Mouse (Mus musculus) telencephalon, adult 2 months (tissue): ENCODE measurements at regions not wholly inside any gene's neighbourhood (a gene's known extent, or its start where the extent isn't known, plus 50 kb on each side); places are given as distances from the start of the nearest gene placed in this dataset.
"Not testable (repeated sequence)": the region's sequence is repeated elsewhere in the genome, so short reads cannot be mapped to it uniquely, and the experiment has no call there.

Experiments
- DNase-seq: peaks from one replicate; pipeline ENCODE4 v3.0.0-alpha.2; 2011; ENCODE audit warnings: low read depth, low spot score

DNA sequence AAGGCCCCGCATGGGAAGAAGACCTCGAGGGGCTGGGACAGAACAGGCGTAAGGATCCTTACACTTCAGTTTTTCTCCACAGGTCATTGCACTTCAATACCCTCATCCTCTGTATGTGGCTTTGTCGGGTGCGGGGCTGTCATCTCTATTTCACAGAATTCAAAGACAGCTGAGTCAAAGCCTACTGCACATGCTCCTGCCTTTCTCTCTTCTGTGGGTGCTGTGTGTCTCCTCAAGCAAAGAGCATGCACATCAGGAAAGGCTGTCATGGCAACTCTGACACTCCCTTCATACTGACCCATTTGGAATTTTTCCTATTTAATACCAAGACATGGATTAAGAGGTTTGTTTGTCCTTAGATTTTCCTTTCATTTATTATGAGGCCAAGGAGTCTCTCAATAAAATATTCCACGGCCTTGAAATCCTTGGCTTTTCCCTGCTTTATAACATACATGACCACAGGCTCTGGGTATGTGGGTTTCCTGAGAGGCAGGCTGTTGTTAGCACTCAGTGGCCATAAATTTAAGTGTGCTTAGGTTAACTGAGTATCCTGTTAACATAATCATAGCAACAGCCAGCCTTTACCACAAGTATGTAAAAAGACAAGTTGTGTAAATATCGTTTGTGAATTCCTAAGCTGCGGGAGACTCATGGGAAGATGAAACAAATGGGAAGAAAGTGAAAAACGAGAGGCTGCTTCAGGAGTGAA lies 574.5 kb downstream of the Dcdc2c start:
- no peak for DNase-seq

DNA sequence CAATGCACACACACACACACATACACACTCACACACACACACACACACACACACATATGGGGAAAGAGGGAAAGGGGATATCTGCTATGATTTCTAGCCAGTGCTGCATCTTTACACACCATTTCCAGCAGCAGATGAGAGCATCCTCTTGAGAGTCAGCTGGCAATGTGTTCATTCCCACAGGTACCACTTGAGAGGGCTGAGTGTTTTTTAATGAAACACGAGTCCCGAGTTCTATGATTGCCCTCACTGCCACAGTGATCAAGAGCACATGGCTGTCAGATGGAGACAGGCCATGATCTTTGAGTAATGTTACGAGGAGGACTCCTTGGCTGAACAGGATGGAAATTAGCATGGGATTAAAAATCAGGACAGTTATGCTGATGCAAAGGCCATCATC lies 589.3 kb downstream of the Dcdc2c start:
- no peak for DNase-seq

DNA sequence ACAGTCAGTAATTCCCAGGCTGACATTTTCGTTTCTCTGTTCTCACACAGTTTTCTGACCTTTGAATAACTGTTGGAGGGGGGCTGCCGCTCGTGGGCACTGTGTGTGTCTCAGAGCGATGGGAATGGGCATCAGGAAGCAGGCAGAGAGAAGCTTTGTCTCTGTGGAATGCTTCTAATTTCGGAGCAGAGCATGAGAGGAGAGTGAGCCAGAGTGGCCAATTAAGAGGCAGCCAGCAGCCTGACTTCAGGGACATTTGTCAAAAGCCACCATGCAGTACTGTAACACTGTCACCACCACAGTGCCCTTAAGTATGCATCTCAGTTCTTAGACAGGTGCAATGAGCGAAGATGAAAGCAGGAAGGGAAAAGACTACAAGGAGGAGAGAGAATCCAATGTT lies 592.1 kb downstream of the Dcdc2c start:
- no peak for DNase-seq

DNA sequence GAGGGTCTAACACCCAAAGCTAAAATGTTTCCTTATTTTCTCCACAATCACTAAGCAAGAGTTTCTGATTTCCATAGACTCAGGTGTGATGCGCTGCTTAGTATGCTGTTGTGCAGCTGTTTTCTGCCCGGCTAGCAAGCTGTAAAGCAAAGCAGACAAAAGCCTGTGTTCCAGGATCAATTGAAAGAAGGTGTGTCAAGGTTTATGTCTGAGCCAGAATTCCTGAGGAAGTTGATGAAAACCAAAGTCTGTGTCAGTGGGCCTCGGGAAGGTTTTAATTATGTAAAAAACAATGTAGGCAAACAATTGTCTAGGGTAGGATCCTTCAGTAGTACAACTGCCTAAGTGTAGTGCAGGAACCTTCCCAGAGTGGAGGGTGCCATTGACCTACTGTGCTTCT lies 604.6 kb downstream of the Dcdc2c start:
- no peak for DNase-seq

DNA sequence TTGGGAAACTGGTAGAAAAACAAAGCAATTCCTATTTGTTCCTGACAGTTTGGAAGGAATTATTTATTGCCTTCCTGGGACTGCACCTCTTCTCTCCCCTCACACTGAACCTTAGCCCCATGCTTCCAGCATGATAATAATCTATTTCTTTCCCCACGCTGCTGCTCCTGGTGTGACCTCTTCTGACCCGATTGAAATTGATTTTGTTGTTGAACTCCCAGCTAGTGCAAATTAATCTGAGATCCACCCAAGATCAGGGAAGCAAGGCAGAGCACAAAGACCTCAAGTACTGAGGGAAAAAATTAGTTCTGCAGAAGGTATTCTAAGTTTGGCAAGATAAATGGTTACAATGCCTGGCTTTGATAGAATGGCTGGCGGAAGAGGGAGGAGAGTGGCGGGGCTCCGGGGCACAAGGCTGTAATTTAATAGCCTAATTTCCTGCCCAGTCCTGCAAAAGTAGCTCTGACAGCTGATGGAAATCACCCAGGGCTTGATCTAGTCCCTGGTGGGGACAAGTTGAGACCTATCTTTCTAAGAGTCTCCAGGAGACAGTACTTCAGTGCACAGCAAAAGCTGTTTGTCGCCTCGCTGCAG lies 604.6 kb upstream of the Sox11 start:
- DNase-seq = no peak

DNA sequence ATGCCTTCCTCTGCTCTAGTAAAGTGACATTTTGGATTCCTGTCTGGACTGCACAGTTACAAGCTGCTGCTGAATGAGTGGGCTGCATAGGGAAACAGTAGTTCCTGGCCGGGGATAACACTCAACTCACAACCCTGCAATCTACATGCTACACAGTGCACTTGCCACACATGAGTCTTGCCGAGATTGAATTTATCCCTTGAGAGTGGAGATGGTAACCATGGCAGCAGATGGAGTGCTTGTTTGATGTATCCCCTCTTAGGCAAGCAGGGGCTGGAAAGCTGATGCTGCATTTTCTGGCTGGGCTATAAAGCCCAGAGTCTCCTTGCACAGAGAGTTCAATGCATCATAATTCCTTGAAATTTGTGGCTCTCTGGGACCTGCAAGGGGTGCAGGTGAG lies 603.0 kb upstream of the Sox11 start:
- no peak for DNase-seq

DNA sequence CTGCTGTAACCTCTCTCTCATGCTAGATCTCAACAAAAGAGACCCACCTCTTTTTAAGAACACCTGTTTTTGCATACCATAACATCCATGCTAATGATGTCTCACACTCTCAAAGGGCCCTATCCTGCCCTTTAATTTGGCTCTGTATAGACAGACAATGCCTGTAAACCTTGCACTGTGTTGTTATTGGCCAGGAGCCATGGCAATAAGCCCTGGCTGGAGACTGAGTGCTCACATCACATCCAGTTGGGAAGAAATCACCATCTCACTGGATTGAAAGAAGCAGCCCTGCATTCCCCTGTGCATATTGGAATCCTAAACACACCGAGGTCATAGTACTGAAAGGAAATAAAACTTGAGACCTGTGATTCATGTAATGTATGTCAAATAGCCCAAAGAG lies 598.7 kb upstream of the Sox11 start:
- DNase-seq = no peak

DNA sequence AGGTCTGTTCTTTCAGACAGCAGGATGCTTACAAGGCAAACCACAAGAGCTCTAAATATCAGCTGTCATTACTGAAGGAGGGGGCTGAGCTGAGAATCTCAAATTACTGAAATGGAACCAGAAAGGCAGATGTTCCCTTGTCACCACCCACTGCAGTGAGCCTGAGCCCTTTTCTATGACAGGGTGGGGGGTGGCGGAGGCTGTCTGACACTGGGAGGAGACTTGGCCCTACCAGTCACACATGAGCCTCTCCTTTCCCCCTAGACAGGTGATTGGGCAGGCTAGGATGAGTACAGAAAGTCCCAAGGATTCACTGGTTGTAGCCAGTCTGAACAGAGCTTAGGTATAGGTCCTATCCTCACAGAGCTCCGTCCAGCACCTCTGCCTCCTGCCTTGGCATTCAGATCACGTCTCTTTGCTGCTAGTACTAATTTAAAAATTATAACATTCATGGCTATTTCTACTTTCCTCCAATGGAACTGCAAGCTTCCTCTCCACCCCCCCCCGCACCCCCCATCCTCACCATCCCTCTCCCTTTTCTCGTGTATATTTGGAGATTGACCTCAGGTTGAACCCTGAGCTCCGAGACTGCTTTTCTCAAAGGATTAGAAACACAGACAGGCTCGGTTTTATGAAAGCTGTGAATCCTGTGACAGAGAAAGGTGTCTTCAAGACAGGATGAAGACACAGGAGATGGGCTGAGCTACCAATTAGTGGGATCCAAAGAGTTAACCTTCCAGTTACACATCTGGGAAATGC lies 590.2 kb upstream of the Sox11 start:
- peak; percentile 68 for DNase-seq

DNA sequence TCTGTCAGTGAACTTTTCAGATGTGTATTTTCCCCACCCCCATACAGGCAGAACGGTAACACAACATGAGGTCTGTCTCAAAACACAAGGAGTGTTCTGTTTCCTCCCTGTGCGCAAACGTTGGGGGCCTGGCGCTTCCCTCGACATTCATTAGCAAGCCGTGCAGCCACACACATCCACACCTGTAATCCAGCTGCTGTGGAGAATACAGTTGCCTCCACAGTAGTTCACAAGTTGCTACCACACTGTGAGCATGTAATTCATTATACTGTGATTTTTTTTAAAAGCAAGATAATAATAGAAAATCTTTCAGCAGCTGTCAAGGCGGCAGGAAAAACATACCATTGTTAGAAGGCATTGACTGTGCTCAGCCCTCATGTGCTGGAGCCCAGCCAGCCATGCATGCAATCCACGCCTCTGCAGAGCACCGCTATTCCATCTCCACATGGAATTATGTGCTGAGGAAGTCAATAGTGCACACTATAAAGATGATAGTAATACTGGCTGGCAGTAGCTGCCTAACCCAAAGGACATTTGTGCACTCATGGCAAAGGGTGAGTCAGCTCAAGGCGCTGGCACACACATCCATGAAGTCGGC lies 586.1 kb upstream of the Sox11 start:
- DNase-seq = no peak

DNA sequence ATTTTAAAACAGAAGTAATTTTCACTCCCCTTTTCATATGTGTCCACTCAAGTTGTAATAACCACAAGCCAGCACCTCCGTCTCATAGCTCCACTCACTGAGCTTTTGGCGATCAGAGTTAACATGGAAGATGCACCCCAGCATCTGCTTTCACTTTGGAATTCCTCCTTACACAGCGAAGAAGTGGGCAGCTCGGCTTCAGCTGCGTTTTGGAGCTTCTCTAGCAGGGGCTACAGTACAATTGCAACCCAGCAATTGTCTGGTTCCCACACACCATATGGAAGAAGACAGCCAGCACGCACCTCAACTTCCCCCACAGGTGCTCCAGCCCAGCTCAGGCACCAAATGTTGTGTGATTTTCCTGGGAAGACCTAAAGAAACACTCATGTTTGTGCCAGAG lies 584.4 kb upstream of the Sox11 start:
- DNase-seq = no peak

DNA sequence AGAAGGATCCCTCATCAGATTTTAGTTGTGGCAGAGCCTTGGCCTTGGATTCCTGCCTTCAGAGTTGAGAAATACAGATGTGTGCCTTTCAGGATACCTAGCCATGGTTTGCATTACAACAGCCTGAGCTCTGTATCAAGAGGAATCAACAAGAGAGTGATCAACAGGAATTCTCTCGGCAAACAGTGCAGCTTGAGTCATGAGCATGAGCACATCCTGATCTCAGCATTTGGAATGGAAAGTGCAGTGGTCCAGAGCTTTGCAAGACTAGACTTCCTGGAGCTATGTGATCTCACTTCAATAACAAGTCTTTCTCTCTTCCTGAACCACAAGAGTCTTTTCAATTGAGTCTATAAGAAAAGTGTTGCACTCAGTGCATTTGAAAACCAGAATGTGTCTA lies 578.2 kb upstream of the Sox11 start:
- no peak for DNase-seq

DNA sequence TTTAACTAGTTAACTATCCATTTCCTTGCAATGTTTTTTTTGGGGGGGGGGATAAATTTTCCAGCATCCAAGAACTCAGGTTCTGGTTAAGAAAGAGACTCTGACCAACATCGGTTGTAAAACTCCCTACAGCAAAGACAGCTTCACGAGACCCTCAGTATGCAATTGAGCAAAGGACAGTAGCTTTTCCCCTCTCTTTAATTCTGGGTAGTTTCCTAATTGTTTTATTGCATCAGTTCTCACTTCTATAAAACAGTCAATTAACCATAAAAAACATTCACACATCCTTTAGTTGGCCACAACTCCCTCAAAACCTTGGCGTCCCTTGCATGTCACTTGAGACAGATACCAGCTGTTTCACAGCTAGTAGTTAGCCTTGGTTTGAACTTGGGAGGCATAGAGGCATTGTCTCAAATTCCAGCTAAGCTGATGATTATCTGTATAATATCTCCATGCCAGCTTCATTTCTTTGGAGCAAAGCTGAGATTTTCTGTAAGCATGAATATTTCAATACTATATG lies 574.1 kb upstream of the Sox11 start:
- DNase-seq = no peak

DNA sequence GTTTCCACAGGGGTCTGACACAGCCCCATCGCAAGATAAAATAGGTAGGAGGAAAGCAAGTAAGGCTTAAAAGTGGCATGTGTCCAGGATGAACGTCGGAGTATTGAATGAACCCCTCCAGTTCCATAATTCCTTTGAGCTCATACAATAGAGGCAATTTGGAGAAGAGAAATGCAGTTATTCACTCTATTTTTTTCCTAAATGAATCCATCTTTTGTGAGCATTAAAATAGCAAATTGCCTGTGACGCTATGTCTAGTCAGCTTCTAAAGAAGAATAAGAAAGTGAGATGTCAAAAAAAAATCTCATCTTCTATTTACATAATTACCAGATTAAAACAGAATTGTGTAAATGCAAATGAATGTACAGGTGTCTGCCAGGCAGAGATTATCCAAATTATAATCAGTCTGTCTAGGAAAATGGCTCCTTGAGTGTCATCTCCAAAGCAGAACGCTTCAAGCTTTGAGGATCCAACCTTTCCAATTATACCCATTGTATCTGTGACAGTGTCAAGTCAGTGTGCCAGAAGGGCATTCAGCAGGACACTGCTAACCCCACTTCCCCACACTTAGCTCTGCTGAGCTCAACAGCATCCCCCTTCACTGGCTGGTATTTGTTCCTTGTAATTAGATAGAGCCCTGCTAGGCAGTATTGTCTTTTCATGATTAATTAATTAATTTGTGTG lies 567.2 kb upstream of the Sox11 start:
- no peak for DNase-seq

DNA sequence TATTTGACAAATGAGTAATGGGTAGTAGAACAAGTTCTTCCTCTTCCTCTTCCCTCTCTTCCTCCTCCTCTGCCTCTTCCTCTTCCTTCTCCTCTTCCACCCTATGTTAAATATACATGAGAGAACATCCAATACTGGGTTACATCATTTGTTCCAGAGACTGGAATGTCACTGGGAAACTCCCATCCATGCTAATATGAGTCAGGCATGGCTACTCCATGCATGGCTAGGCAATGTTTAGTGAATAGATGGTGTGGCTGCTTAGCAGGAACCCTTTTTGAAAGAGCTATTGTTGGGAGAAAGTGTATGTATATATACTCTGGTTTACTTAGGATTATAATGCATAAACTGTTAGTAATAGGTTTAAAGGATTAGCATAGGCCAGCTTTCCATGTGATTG lies 554.3 kb upstream of the Sox11 start:
- not testable (repeated sequence) for DNase-seq

DNA sequence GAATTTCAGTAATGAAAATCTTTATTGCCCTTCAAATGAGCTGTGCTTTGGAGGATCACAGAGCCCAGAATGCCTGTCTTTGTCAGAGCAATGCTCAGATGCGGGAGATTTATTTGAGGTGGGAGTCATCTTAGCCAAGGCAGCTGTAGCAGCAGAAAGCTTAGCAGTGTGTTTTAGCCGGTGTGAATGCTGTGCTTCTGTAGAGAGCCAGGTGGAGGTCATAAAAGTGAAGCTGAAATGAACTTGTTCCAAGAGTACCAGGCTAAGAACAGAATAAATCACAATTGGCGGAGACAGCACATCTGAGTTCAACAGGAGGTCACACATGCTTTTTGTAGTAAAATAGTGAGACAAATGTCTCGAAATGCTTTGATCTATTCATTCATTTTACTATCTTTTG lies 539.3 kb upstream of the Sox11 start:
- DNase-seq = no peak

DNA sequence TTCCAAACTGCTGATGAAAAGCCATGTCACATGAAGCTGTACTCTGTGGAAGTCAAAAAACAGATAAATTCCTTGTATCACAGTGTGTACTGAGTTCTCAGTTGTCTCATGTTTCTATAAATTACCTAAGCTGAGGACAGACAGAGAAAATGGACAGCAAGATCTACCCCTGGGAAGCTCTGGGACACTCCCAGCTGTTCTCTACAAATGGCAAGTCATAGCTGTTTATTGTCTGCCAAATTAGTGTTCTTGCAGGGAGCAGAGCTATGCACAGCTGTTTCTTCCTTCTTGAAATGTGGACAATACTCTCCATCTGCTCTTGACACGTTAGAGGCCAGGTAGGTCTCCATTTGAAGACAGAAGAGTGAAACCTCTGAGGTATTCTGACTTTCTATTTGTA lies 524.0 kb upstream of the Sox11 start:
- no peak for DNase-seq

DNA sequence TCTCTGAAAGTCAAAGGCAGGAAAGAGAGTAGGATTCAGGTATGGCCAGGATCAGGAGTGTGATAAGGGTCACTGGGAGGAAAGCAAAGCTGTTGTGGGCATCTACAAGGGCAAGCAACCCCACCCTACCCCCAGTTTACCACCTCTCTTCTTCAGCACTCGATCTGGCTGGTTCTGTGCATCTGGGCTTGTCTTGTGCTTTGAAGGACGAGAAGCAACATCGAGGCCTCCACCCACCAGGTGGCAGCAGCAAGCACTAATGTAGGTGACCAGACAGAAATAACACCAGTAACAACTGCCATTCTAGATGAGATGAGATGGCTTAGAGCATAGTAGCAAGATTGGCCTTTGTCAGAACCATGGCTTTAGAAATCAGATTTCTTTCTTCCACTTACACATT lies 507.2 kb upstream of the Sox11 start:
- DNase-seq = no peak

DNA sequence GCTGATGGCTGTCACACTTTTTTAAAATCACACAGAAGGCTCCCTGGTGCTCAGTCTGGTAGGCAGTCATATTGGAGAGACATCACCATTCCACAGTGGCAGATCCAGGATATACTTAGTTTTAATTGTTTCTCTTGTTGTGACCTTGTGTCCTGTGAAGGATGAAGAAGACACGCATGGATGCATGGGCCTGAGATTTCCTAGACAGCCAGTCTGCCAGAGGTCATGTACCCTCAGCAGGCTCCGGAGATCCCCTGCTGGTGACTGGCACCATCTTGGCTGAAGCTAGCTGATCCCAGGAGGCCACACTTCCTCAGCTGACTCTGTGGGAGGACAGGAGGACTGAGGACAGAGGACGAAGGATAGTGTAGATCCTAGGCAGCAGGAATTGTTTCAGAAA lies 506.7 kb upstream of the Sox11 start:
- no peak for DNase-seq

DNA sequence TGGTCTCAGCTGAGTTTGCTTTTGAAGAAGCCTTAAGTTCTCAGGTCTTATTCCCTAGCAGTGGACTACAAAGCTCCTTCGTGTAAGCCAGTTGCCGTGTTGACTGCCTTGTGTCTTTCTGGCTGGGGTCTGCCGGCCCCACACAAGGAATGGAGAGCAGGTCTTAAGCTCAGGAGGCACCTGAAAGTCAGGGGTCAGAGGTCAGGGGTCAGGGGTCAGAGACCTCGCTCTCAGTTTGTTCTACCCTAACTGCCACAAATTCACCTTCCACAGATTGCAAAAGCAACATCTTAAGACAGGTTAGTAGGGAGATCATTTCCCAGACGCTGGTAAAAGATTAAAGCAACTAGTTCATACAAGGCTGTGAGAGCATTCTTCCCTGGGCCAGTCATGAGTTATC lies 505.8 kb upstream of the Sox11 start:
- DNase-seq = no peak

DNA sequence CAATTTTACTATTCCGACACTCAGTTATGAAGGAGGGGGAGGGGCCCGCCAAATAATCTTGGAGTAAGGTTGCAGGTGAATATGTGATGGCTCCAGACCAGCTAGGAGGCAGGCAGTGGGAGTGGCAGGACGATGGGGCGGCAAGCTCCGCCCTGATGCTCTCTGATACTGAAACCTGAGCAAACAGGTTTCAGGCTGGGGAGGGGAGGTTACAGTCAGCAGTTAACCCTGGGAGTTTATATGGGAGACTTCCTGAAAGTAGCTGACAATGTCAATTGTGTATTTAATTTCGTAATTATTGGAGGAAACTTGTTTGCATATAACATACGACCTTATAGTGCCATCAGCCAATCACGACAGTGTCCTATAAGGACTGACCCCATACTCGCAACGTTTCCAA lies 505.0 kb upstream of the Sox11 start:
- DNase-seq = no peak

DNA sequence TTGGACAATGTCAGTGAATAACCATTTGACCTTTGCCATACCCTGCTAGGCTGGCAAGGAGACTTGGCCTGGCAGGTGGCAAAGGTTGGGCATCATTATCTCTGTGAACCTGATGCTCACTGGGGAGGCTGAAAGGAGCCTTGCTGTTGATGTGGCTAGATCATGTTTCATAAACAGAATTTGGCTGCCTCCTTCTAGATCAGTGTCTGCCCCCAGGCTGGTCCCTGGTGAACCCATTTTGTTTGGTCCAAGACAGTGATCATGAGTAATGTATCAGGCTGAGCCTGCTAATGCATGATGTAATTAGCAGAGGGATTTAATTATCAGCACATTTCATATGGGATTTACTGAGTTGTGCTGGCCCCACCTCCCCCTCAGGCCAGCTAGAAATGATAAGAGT lies 502.6 kb upstream of the Sox11 start:
- no peak for DNase-seq

DNA sequence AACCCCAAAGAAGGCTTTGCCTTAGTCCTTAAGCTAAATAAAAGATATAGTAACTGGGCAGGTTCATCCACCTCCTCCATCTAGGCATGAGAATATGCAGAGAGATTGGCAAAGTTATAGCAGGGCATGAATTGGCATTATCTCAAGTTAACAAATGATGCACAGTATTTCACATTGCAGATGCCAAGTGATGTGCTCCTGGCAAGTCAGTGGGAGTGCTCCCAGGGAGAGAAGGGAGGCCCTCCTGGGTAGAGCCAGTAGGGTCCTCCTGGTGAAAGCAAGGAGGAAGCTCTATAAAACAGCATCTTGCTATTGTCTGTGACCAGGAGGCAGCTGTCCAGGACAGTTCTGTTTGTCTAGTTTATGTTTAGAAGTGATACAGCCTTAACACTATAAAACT lies 496.6 kb upstream of the Sox11 start:
- DNase-seq = no peak
